Mouse (Mus musculus) heart, embryonic 11.5 days (tissue): ENCODE measurements at regions not wholly inside any gene's neighbourhood (a gene's known extent, or its start where the extent isn't known, plus 50 kb on each side); places are given as distances from the start of the nearest gene placed in this dataset.

ENCODE experiments used
- ATAC-seq: fragments of 200-750 bp; cut with Nextera tagmentation; replicated peaks from 2 replicates; pipeline ENCODE4 v1.8.0; 2017; ENCODE audit warnings: moderate library complexity; ENCODE audit not compliant: insufficient number of reproducible peaks, low FRiP score, low TSS enrichment
- H3K27ac ChIP-seq: fragments of 300-500 bp; sonication (generic); 2 replicates; pipeline ENCODE4 v1.5.1; 2014; ENCODE audit warnings: mild to moderate bottlenecking, low read depth, low read length
- H3K27me3 ChIP-seq: fragments of 300-500 bp; sonication (generic); 2 replicates; pipeline ENCODE4 v1.6.1; 2014; ENCODE audit warnings: mild to moderate bottlenecking, low read length, mixed read lengths; ENCODE audit not compliant: control insufficient read depth, insufficient read depth
- H3K36me3 ChIP-seq: fragments of 300-500 bp; sonication (generic); 2 replicates; pipeline ENCODE4 v1.6.1; 2014; ENCODE audit warnings: mild to moderate bottlenecking, low read length, moderate library complexity, mixed read lengths; ENCODE audit not compliant: control insufficient read depth, insufficient read depth
- H3K4me1 ChIP-seq: fragments of 300-500 bp; sonication (generic); 2 replicates; pipeline ENCODE4 v1.6.1; 2014; ENCODE audit warnings: low read length; ENCODE audit not compliant: control insufficient read depth, insufficient read depth
- H3K4me2 ChIP-seq: fragments of 300-500 bp; sonication (generic); 2 replicates; pipeline ENCODE4 v1.6.1; 2014; ENCODE audit warnings: mild to moderate bottlenecking, moderate library complexity
- H3K4me3 ChIP-seq: fragments of 300-500 bp; sonication (generic); 2 replicates; pipeline ENCODE4 v1.5.1; 2014; ENCODE audit warnings: low read depth, low read length
- H3K9ac ChIP-seq: fragments of 300-500 bp; sonication (generic); 2 replicates; pipeline ENCODE4 v1.6.1; 2014; ENCODE audit warnings: mild to moderate bottlenecking, low read depth, low read length, moderate library complexity
- H3K9me3 ChIP-seq: fragments of 300-500 bp; sonication (generic); replicated peaks from 2 replicates; pipeline ENCODE4 v1.6.1; 2016; ENCODE audit warnings: low read length; ENCODE audit not compliant: control insufficient read depth
- WGBS: fragments of 180-500 bp; shearing (Covaris S2); extraction: QIAGEN DNeasy Blood & Tissue Kit; methylation state at CpG from one replicate; pipeline ENCODE4 v1.1.7; 2014; ENCODE audit not compliant: insufficient replicate concordance; 5-methylcytosine and 5-hydroxymethylcytosine counted together

DNA sequence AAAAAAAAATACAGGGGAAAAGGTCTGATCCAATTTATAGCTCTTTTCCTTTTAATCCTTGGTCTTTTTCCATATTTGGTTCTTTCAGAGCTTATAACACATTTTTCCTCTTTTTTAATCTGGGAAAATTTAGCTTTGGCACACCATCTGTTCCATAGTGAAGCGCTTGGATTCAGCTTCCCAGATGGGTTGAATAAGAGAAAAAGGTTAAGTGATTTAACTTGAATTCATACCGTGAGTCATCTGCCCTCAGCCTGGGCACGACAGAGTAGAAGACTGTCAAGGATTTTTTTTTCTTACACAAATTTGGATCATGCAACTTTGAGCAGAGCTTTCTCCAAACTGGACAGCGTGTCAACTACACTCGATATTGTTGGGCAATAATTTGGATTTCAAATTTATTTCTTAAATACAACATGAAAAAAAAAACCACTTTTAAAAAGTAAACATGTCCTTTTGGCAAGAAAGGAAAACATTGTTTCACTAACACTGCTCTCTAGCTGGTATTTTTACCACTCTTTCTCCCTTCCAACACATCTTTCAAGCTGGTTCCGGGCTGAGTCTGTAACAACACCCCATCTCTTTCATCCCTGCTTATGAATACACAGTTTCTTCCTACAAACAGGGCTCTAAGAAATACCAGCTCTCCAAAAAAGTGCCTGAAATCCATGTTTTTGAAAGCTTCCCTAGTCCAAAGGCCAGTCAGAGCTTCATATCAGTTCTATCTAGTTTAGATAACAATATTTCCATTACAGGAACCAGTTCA is 177.8 kb downstream of the Spry2 start:
- H3K36me3 ChIP-seq: no peaks in the 10 kb centered on the region
- H3K4me2 ChIP-seq: no peak overlapping the region
- no peaks in the 10 kb centered on the region for H3K4me1 ChIP-seq
- ATAC-seq: no peak
- no peak overlapping the region for H3K9ac ChIP-seq
- 77% methylated on average over 6 of the region's 6 CpGs for WGBS
- H3K4me3 ChIP-seq: no peak overlapping the region
- H3K9me3 ChIP-seq: 0 out of 2 replicates have a peak, but pooled peaks cover 3% of the 10 kb centered on the region
- H3K27me3 ChIP-seq: no peaks in the 10 kb centered on the region
- no peak overlapping the region for H3K27ac ChIP-seq

DNA sequence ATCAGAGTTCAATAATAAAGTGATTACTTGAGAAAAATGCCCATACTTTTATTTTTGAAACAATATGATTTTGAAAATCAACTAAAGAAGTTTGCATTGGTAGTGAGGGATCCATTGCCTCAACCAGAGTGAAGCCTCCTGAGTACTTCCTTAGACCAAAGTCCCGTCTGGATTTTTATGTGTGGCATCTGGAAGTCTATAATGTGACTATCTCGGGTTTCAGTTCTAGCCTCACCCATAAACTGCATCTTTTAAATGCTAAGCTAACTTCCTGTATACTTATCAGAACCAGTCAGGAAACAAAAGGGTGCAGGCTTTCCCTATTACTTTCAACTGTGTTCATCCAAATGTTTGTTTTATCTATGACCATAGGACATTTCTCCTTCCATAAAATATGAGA is 178.8 kb downstream of the Spry2 start:
- no peak for ATAC-seq
- Histone ChIP-seq H3K4me3 (no peak overlapping the region), H3K27ac (no peak overlapping the region), H3K9me3 (0 out of 2 replicates have a peak, but pooled peaks cover 3% of the 10 kb centered on the region), H3K9ac (no peak overlapping the region), H3K4me2 (no peak overlapping the region), H3K36me3 (no peaks in the 10 kb centered on the region), H3K27me3 (no peaks in the 10 kb centered on the region), H3K4me1 (no peaks in the 10 kb centered on the region)
- WGBS: 59% methylated on average over 2 of the region's 2 CpGs

DNA sequence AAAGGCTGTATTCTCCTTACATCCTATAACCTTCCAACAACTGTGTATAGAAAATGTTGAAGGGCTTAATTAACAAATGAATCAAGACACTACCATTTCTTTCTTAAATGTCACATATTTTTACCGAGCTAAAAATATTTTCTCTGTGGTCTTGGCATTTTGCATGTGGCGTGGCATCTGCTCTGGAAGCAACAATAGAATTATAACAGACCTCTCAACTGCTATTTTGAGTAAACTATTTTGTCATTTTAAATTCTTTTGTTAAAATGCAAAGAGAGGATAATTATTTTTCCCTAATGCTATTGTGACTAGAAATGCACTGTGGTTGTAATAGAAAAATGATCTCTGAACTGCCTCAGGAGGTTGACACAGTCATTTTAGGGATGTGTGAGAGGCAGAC is 187.9 kb downstream of the Spry2 start:
- Histone ChIP-seq H3K4me3 (no peak overlapping the region), H3K27me3 (no peaks in the 10 kb centered on the region), H3K4me1 (no peaks in the 10 kb centered on the region), H3K27ac (no peak overlapping the region), H3K4me2 (no peak overlapping the region), H3K36me3 (no peaks in the 10 kb centered on the region), H3K9ac (no peak overlapping the region), H3K9me3 (no peaks in the 10 kb centered on the region)
- no peak for ATAC-seq
- 78% methylated on average over 2 of the region's 2 CpGs for WGBS

DNA sequence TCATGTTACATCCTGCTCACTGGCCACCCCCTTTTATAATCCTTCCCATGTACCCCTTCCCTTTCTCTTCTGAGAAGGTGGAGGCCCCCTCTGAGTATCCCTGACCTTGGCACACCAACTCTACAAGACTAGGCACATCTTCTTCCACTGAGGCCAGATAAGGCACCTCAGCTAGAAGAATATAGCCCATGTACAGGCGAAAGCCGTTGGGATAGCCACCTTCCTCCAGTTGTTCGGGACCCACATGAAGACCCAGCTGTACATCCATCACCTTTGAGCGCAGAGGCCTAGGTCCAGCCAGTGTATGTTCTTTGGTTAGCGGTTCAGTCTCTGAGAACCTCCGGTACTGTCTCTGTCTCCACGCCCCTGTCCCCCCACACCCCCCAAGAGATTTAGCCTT is 189.9 kb downstream of the Spry2 start:
- no peaks in the 10 kb centered on the region for H3K27me3 ChIP-seq
- 88% methylated on average over 7 of the region's 7 CpGs for WGBS

DNA sequence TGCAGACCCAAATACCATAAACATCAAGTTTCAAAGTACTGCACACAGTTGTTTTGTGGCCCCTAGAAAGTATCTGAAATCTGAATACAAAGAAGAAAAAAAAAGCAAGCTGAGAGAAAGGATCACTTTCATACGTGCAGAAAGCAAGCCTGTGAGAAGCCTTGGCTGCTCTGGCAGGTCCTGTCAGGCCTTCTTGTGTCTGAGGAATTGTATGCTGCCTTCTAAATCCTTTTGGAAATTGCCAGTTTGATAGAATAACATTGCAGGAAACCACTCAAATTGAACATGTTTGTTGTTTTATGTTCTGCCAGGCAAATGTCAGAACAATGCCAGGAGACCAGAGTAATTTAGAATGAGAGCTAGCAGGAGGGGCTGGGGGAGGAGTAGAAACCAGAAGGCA is 198.0 kb downstream of the Spry2 start:
- Histone ChIP-seq H3K27me3 (no peaks in the 10 kb centered on the region), H3K4me3 (no peak overlapping the region), H3K9ac (no peak overlapping the region), H3K36me3 (no peaks in the 10 kb centered on the region), H3K4me1 (no peaks in the 10 kb centered on the region), H3K4me2 (no peak overlapping the region), H3K9me3 (no peaks in the 10 kb centered on the region), H3K27ac (no peak overlapping the region)
- ATAC-seq: no peak
- 56% methylated on average over 1 of the region's 1 CpGs for WGBS

More for the DNA sequence above, 189.9 kb downstream of the Spry2 start:
- no peak overlapping the region for H3K27ac ChIP-seq
- no peaks in the 10 kb centered on the region for H3K4me1 ChIP-seq
- no peaks in the 10 kb centered on the region for H3K36me3 ChIP-seq
- no peak overlapping the region for H3K4me2 ChIP-seq
- no peak overlapping the region for H3K9ac ChIP-seq
- no peaks in the 10 kb centered on the region for H3K9me3 ChIP-seq
- ATAC-seq: no peak
- H3K4me3 ChIP-seq: no peak overlapping the region

DNA sequence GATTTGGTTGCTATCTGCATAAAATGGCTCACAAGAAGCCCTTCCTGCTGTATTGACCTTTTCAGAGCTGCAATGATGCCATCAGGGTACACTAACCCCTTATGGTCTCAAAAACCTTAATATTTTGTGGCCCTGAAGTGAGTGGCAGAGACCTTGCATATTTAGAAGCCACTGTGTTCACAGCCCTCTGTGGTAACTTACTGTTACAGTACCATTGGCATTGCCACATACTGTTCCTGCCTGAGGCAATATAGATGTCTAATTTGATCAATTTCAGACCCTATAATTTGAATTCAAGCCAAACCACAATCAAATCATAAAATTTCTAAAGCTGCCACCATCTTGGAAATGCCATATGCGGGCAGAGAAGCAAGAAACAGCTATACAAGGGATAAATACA is 198.5 kb downstream of the Spry2 start:
- H3K9me3 ChIP-seq: no peaks in the 10 kb centered on the region
- no peak overlapping the region for H3K9ac ChIP-seq
- WGBS: 85% methylated on average over 1 of the region's 1 CpGs
- no peaks in the 10 kb centered on the region for H3K27me3 ChIP-seq
- no peak overlapping the region for H3K27ac ChIP-seq
- no peaks in the 10 kb centered on the region for H3K36me3 ChIP-seq
- H3K4me2 ChIP-seq: no peak overlapping the region
- H3K4me1 ChIP-seq: no peaks in the 10 kb centered on the region
- no peak overlapping the region for H3K4me3 ChIP-seq
- no peak for ATAC-seq

DNA sequence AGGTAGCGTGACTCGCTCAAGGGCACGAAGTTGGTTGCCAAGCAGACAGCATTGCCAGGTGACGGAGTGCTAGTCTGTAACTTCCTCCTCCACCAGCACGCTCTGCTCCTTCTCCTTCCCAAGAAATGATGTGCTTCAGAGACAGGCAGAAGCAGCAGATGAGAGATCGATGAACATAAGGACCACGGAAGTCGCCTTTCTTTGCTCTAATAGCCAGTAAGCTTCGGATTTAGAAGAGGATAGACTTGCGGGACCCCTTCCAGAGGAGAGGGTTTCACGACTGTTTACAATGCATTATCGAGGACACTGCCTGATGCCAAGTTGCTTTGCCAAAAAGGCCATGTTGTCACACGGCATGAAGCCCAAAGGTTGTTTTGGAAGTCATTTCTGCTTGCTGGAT is 199.2 kb downstream of the Spry2 start:
- Histone ChIP-seq H3K9me3 (no peaks in the 10 kb centered on the region), H3K36me3 (no peaks in the 10 kb centered on the region), H3K9ac (no peak overlapping the region), H3K27me3 (no peaks in the 10 kb centered on the region), H3K4me1 (no peaks in the 10 kb centered on the region), H3K4me2 (no peak overlapping the region), H3K4me3 (no peak overlapping the region), H3K27ac (no peak overlapping the region)
- ATAC-seq: no peak
- WGBS: 86% methylated on average over 13 of the region's 13 CpGs

DNA sequence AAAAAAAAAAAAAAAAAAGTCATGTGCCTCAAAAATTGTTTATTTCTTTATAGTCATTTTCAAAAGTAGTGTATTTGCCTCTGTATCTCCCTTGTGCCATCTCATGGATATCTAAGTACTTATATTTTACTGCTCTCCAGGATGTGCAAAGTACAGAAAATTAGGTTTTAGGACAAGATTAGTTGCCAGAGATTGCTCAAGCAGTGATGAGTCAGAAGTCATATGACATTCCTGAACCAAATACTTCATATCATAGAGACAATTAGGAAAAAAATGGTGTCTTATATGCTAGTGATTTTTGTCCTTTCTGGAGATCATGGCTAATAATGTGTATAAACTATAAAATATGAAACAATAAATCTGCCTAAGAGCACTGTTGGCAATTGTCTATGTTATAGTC is 201.7 kb downstream of the Spry2 start:
- no peak overlapping the region for H3K4me3 ChIP-seq
- ATAC-seq: no peak
- H3K4me2 ChIP-seq: no peak overlapping the region
- no peak overlapping the region for H3K27ac ChIP-seq
- H3K36me3 ChIP-seq: no peaks in the 10 kb centered on the region
- no peak overlapping the region for H3K9ac ChIP-seq
- H3K4me1 ChIP-seq: no peaks in the 10 kb centered on the region
- H3K9me3 ChIP-seq: no peaks in the 10 kb centered on the region
- no peaks in the 10 kb centered on the region for H3K27me3 ChIP-seq

DNA sequence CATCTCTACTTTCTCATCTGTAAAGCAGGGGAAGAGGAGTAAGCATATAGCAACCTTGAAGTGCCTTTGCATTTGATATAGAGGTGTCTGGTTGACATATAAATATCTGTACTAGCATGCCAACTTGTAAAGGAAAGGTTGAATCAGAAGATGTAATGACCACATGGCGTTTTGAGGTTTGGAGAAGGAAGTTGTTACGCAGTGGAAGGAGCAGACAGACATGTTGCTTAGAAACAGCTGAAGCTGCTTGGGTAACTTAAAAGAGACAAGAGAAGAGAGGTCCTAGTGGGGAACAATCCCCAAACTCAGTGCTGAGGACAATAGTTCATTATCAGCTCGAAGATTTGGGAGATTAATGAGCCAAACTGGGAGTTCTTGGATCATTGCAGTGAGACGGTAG is 202.9 kb downstream of the Spry2 start:
- H3K36me3 ChIP-seq: no peaks in the 10 kb centered on the region
- no peak for ATAC-seq

More for the DNA sequence above, 202.9 kb downstream of the Spry2 start:
- Histone ChIP-seq H3K9me3 (no peaks in the 10 kb centered on the region), H3K9ac (no peak overlapping the region), H3K4me3 (no peak overlapping the region), H3K27me3 (no peaks in the 10 kb centered on the region), H3K4me1 (no peaks in the 10 kb centered on the region), H3K4me2 (no peak overlapping the region), H3K27ac (no peak overlapping the region)
- 84% methylated on average over 4 of the region's 4 CpGs for WGBS
